Mouse (Mus musculus): ENCODE measurements around the gene Zmiz1.

- TF ChIP-seq FLI1 (IDR thresholded peaks at IDR 0.05; ENCODE audit: low read length) (no peak), GATA1 (IDR thresholded peaks at IDR 0.05; ENCODE audit: borderline replicate concordance, low read length) (no peak)
These were observed 40.5 kb downstream of the Zmiz1 start for GRCm38 (mm10) chr14:25499526-25499925.
